In the genomic region with DNA sequence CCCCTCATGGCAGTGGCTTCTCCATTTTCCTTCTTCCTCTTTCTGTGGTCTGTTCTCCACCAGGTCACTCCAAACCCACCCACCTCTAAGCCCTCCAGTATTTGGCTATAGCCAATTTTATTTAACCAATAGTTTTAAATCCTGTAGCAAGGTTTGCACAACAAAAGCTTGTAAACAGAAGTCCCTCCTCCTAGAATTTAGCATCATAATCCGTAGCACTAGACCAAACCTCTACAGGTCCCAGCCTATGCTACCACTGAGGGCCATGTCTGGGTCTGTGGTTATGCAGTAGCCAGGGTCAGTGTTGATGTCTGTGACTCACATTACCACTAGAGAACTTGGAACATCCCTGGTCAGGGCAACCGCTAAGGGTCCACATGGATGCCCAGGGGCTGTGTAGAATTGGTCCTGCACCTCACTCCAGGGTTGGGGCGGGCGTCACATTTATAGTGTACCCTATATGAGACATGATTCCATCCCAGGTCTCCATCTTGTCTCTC, we compare ENCODE assay signal across 25 mouse cellular contexts.
A peak's percentile ranks its signal among the peaks of the same experiment; 100 is the strongest.
DNase-seq lines count a peak whose midpoint lies in the region; ATAC-seq and TF ChIP-seq lines count a peak whose summit lies in the region.
"Had no signal": no experiment of that assay in that cellular context is flagged by ENCODE, and none has a peak within 500 bp of the region (broad histone marks: within the 10 kb centered on the region; RNA-seq: fewer than 3 reads in every experiment).

No protein-coding gene starts in this region.

- no peak for ATAC-seq in intestine, postnatal 0 days
- ATAC-seq in intestine, embryonic 16.5 days = no peak
- no peak for ATAC-seq in liver, embryonic 16.5 days (ENCODE audit: low read depth)
- ATAC-seq: CD4-positive, CD25-positive, alpha-beta regulatory T cell, adult 4 months; forebrain, postnatal 0 days; inflammation-experienced regulatory T-cells, adult 6 months had no signal

- WGBS in intestine, postnatal 0 days = 99% methylated on average over 4 of the region's 4 CpGs
- WGBS in intestine, embryonic 16.5 days = 96% methylated on average over 4 of the region's 4 CpGs
- 69% methylated on average over 4 of the region's 4 CpGs for WGBS in liver, embryonic 16.5 days (ENCODE audit: insufficient replicate concordance)

- peak overlapping the region; percentile 24; the same call in 1 of the 2 replicates for H3K4me2 ChIP-seq in intestine, postnatal 0 days (replicated peaks; ENCODE audit: low read depth)
- H3K4me2 ChIP-seq in intestine, embryonic 16.5 days (ENCODE audit: low read depth, low read length) = no peak overlapping the region
- H3K4me2 ChIP-seq in liver, embryonic 16.5 days (ENCODE audit: low read depth, low read length) = no peak overlapping the region
- H3K4me2 ChIP-seq: embryonic facial prominence, embryonic 12.5 days; heart, embryonic 15.5 days; hindbrain, embryonic 14.5 days; limb, embryonic 13.5 days; neural tube, embryonic 15.5 days had no signal

- TF ChIP-seq CTCF in intestine, postnatal 0 days (IDR thresholded peaks at IDR 0.05; ENCODE audit: low read depth) = no peak
- TF ChIP-seq CTCF in E14TG2a.4 (conservative IDR thresholded peaks at IDR 0.05; ENCODE audit: low read length) = no peak

- H3K36me3 ChIP-seq in intestine, postnatal 0 days (ENCODE audit: control insufficient read depth, insufficient read depth) = no peaks in the 10 kb centered on the region
- no peaks in the 10 kb centered on the region for H3K36me3 ChIP-seq in intestine, embryonic 16.5 days (ENCODE audit: control insufficient read depth, insufficient read depth, low read length)
- H3K36me3 ChIP-seq in liver, embryonic 16.5 days (ENCODE audit: control insufficient read depth, insufficient read depth) = no peaks in the 10 kb centered on the region
- 0 out of 2 replicates have a peak, but pooled peaks cover 3% of the 10 kb centered on the region for H3K36me3 ChIP-seq in E14TG2a.4 (ENCODE audit: insufficient read depth, low read length)
- H3K36me3 ChIP-seq: embryonic facial prominence, embryonic 12.5 days; heart, embryonic 15.5 days; limb, embryonic 13.5 days; midbrain, embryonic 10.5 days; neural tube, embryonic 15.5 days had no signal

- H3K4me3 ChIP-seq in intestine, postnatal 0 days (ENCODE audit: low read depth, low read length) = no peak overlapping the region
- no peak overlapping the region for H3K4me3 ChIP-seq in intestine, embryonic 16.5 days (ENCODE audit: low read length)
- no peak overlapping the region for H3K4me3 ChIP-seq in liver, embryonic 16.5 days (ENCODE audit: low read depth, low read length)
- H3K4me3 ChIP-seq in E14TG2a.4 (replicated peaks; ENCODE audit: low read length) = peak overlapping the region; percentile 35
- H3K4me3 ChIP-seq: embryonic facial prominence, embryonic 12.5 days; heart, embryonic 15.5 days; limb, embryonic 13.5 days; midbrain, embryonic 10.5 days; neural tube, embryonic 15.5 days had no signal

- DNase-seq in liver = no peak
- peak; percentile 63 for DNase-seq in ZHBTc4 (ENCODE audit: low read depth, low spot score)
- no peak for DNase-seq in retina, postnatal 1 day
- DNase-seq: adrenal gland, postnatal 10 days; cerebellum, adult 2 months; cerebellum, postnatal 25 days; forebrain, postnatal 0 days; gastrocnemius, postnatal 14 days; heart, postnatal 4 days; kidney, postnatal 10 days; layer of hippocampus, postnatal 36 days; spleen, adult 18-20 months; thymus, postnatal 14 days had no signal

- 0 out of 2 replicates have a peak, but pooled peaks cover 9% of the 10 kb centered on the region for H3K4me1 ChIP-seq in intestine, postnatal 0 days (replicated peaks; ENCODE audit: control insufficient read depth, insufficient read depth, low read length)
- peaks cover 15% of the 10 kb centered on the region for H3K4me1 ChIP-seq in intestine, embryonic 16.5 days (ENCODE audit: control insufficient read depth, insufficient read depth, low read length)
- H3K4me1 ChIP-seq in liver, embryonic 16.5 days (ENCODE audit: control insufficient read depth, low read depth, low read length) = no peaks in the 10 kb centered on the region; the same call in 1 of the 2 replicates
- peaks cover 65% of the 10 kb centered on the region for H3K4me1 ChIP-seq in E14TG2a.4 (replicated peaks; ENCODE audit: low read depth, low read length)
- H3K4me1 ChIP-seq: neural tube, embryonic 15.5 days had no signal

- H3K27ac ChIP-seq in intestine, postnatal 0 days (ENCODE audit: low read depth, low read length) = no peak overlapping the region
- H3K27ac ChIP-seq in intestine, embryonic 16.5 days (ENCODE audit: low read length) = no peak overlapping the region
- H3K27ac ChIP-seq in liver, embryonic 16.5 days (ENCODE audit: low read length) = peak overlapping the region; percentile 64
- H3K27ac ChIP-seq: embryonic facial prominence, embryonic 12.5 days; heart, embryonic 15.5 days; hindbrain, embryonic 14.5 days; limb, embryonic 13.5 days; midbrain, embryonic 10.5 days; neural tube, embryonic 15.5 days had no signal

- no peaks in the 10 kb centered on the region for H3K9me3 ChIP-seq in intestine, postnatal 0 days (ENCODE audit: control insufficient read depth)
- no peaks in the 10 kb centered on the region for H3K9me3 ChIP-seq in intestine, embryonic 16.5 days (ENCODE audit: control insufficient read depth, low read length)
- H3K9me3 ChIP-seq in liver, embryonic 16.5 days (replicated peaks; ENCODE audit: control insufficient read depth, low read length) = no peaks in the 10 kb centered on the region
- no peaks in the 10 kb centered on the region for H3K9me3 ChIP-seq in E14TG2a.4 (ENCODE audit: low read length)
- H3K9me3 ChIP-seq: embryonic facial prominence, embryonic 12.5 days; heart, embryonic 15.5 days; limb, embryonic 13.5 days; midbrain, embryonic 10.5 days; neural tube, embryonic 15.5 days had no signal

- H3K27me3 ChIP-seq in intestine, postnatal 0 days (replicated peaks; ENCODE audit: control insufficient read depth, insufficient read depth, low read length) = no peaks in the 10 kb centered on the region
- H3K27me3 ChIP-seq in intestine, embryonic 16.5 days (replicated peaks; ENCODE audit: control insufficient read depth, insufficient read depth, low read length) = no peaks in the 10 kb centered on the region
- H3K27me3 ChIP-seq in liver, embryonic 16.5 days (ENCODE audit: control insufficient read depth, insufficient read depth, low read depth, low read length) = no peaks in the 10 kb centered on the region
- H3K27me3 ChIP-seq in E14TG2a.4 (ENCODE audit: insufficient read depth, low read length) = no peaks in the 10 kb centered on the region
- H3K27me3 ChIP-seq: embryonic facial prominence, embryonic 12.5 days; heart, embryonic 15.5 days; limb, embryonic 13.5 days; neural tube, embryonic 15.5 days had no signal

- no peak overlapping the region for H3K9ac ChIP-seq in intestine, postnatal 0 days (ENCODE audit: low read depth, low read length)
- H3K9ac ChIP-seq in intestine, embryonic 16.5 days (ENCODE audit: low read depth, low read length) = no peak overlapping the region
- H3K9ac ChIP-seq in liver, embryonic 16.5 days (ENCODE audit: low read depth, low read length) = no peak overlapping the region
- H3K9ac ChIP-seq: embryonic facial prominence, embryonic 12.5 days; forebrain, postnatal 0 days; heart, embryonic 15.5 days; hindbrain, embryonic 14.5 days; limb, embryonic 13.5 days; neural tube, embryonic 15.5 days had no signal
